Mouse (Mus musculus) testis, adult 2 months (tissue): ENCODE results near the gene Ccdc117.

Experiments used
- CTCF ChIP-seq: fragments of 200-500 bp; IDR thresholded peaks from 2 replicates; pipeline ENCODE4 v1.5.1; 2012; ENCODE audit warnings: low read depth, mild to moderate bottlenecking, inconsistent platforms, low read length, moderate library complexity; ENCODE audit not compliant: control insufficient read depth, insufficient read depth, insufficient replicate concordance
- POLR2A ChIP-seq: fragments of 200-500 bp; IDR thresholded peaks from 2 replicates; pipeline ENCODE4 v1.6.1; 2012; ENCODE audit warnings: low read depth, mild to moderate bottlenecking, inconsistent platforms, low read length, moderate library complexity; ENCODE audit not compliant: control insufficient read depth

GRCm38 (mm10) chr11:5562625-5563268 lies 20.8 kb upstream of the Ccdc117 start:
- no peak for TF ChIP-seq CTCF
- no peak for TF ChIP-seq POLR2A
